Mouse (Mus musculus) embryonic facial prominence, embryonic 11.5 days (tissue): ENCODE data around the gene Olfr353. TPM values are rescaled to one million over a fixed set of nuclear protein-coding genes. Genes with fewer than 3 reads are reported as not detected.

ENCODE experiments used
- ATAC-seq: fragments of 200-750 bp; cut with Nextera tagmentation; replicated peaks from 2 replicates; pipeline ENCODE4 v1.8.0; 2017; ENCODE audit warnings: low read depth; ENCODE audit not compliant: insufficient number of reproducible peaks, low FRiP score, low TSS enrichment
- DNase-seq: peaks from one replicate; pipeline ENCODE4 v3.0.0-alpha.2; 2015; ENCODE audit warnings: low spot score
- H3K27ac ChIP-seq: fragments of 300-500 bp; sonication (generic); replicated peaks from 2 replicates; pipeline ENCODE4 v1.5.1; 2014; ENCODE audit warnings: mild to moderate bottlenecking, low read depth, low read length, control low read depth
- H3K27me3 ChIP-seq: fragments of 300-500 bp; sonication (generic); 2 replicates; pipeline ENCODE4 v1.6.1; 2014; ENCODE audit warnings: mild to moderate bottlenecking, low read length, moderate library complexity, mixed read lengths; ENCODE audit not compliant: control insufficient read depth, insufficient read depth
- H3K36me3 ChIP-seq: fragments of 300-500 bp; sonication (generic); replicated peaks from 2 replicates; pipeline ENCODE4 v1.6.1; 2014; ENCODE audit warnings: low read depth, mild to moderate bottlenecking, low read length, moderate library complexity, mixed read lengths; ENCODE audit not compliant: control insufficient read depth, insufficient read depth
- H3K4me1 ChIP-seq: fragments of 300-500 bp; sonication (generic); 2 replicates; pipeline ENCODE4 v1.6.1; 2014; ENCODE audit warnings: low read length, mixed read lengths; ENCODE audit not compliant: control insufficient read depth, insufficient read depth
- H3K4me2 ChIP-seq: fragments of 300-500 bp; sonication (generic); 2 replicates; pipeline ENCODE4 v1.6.1; 2014; ENCODE audit warnings: low read depth, mild to moderate bottlenecking, control low read depth, low read length, moderate library complexity
- H3K4me3 ChIP-seq: fragments of 300-500 bp; sonication (generic); 2 replicates; pipeline ENCODE4 v1.5.1; 2014; ENCODE audit warnings: low read depth, low read length, control low read depth
- H3K9ac ChIP-seq: fragments of 300-500 bp; sonication (generic); replicated peaks from 2 replicates; pipeline ENCODE4 v1.6.1; 2014; ENCODE audit warnings: mild to moderate bottlenecking, control low read depth, low read length
- H3K9me3 ChIP-seq: fragments of 300-500 bp; sonication (generic); replicated peaks from 2 replicates; pipeline ENCODE4 v1.6.1; 2016; ENCODE audit warnings: mild to moderate bottlenecking, low read length, inconsistent platforms, mixed read lengths; ENCODE audit not compliant: control insufficient read depth
- WGBS: fragments of 180-500 bp; shearing (Covaris S2); extraction: QIAGEN DNeasy Blood & Tissue Kit; methylation state at CpG from one replicate; pipeline ENCODE4 v1.1.7; 2014; 5-methylcytosine and 5-hydroxymethylcytosine counted together
- polyA plus RNA-seq: library from polyadenylated mRNA; unstranded; fragments of >200 nt; fragmentation: Nextera tagmentation; extraction: Ambion mirVana; gene quantifications from 2 replicates; pipeline ENCODE4 v1.2.1, GENCODE M21; 2014

The Olfr353 gene
- polyA plus RNA-seq: not detected in 2 replicates

GRCm38 (mm10) chr2:36892836-36893235 lies at the start of gene Olfr353:
Olfr353 (minus strand) TSS chr2:36892936.
- ATAC-seq (no peak), DNase-seq (no peak)
- Histone ChIP-seq H3K4me1 (no peaks in the 10 kb centered on the region), H3K4me2 (no peak within 1 kb of the TSS), H3K4me3 (no peak within 1 kb of the TSS), H3K36me3 (no peaks in the 10 kb centered on the region), H3K9ac (no peak within 1 kb of the TSS), H3K27me3 (no peaks in the 10 kb centered on the region), H3K9me3 (no peaks in the 10 kb centered on the region), H3K27ac (no peak within 1 kb of the TSS)

- Histone ChIP-seq H3K27ac (no peak within 1 kb of the TSS), H3K36me3 (no peaks in the 10 kb centered on the region), H3K4me3 (no peak within 1 kb of the TSS), H3K4me1 (no peaks in the 10 kb centered on the region), H3K4me2 (no peak within 1 kb of the TSS), H3K9me3 (no peaks in the 10 kb centered on the region), H3K9ac (no peak within 1 kb of the TSS), H3K27me3 (no peaks in the 10 kb centered on the region)
- ATAC-seq: no peak
- DNase-seq: no peak
- 84% methylated on average over 2 of the region's 2 CpGs for WGBS
Measured at GRCm38 (mm10) chr2:36936821-36937220, 44.1 kb upstream of the Olfr353 start, which contains the start of gene Olfr356. Olfr356 (plus strand) TSS chr2:36937121.

- H3K4me3 ChIP-seq: no peak within 1 kb of the TSS
- ATAC-seq (no peak), DNase-seq (no peak)
- no peaks in the 10 kb centered on the region for H3K27me3 ChIP-seq
- H3K27ac ChIP-seq: no peak within 1 kb of the TSS
- H3K9ac ChIP-seq: no peak within 1 kb of the TSS
- no peak within 1 kb of the TSS for H3K4me2 ChIP-seq
- H3K36me3 ChIP-seq: no peaks in the 10 kb centered on the region
- H3K9me3 ChIP-seq: no peaks in the 10 kb centered on the region
- no peaks in the 10 kb centered on the region for H3K4me1 ChIP-seq
Measured at GRCm38 (mm10) chr2:36928797-36929196, 36.1 kb upstream of the Olfr353 start, which contains the start of gene Olfr355. Olfr355 (minus strand) TSS chr2:36928897.

- Histone ChIP-seq H3K4me3 (no peak within 1 kb of the TSS), H3K36me3 (no peaks in the 10 kb centered on the region), H3K9me3 (no peaks in the 10 kb centered on the region), H3K9ac (no peak within 1 kb of the TSS), H3K4me2 (no peak within 1 kb of the TSS), H3K27me3 (no peaks in the 10 kb centered on the region), H3K27ac (no peak within 1 kb of the TSS), H3K4me1 (no peaks in the 10 kb centered on the region)
- ATAC-seq (no peak), DNase-seq (no peak)
Measured at GRCm38 (mm10) chr2:36905380-36905779, 12.6 kb upstream of the Olfr353 start, which contains the start of gene Olfr354. Olfr354 (plus strand) TSS chr2:36905680.

- no peak for DNase-seq
- H3K27me3 ChIP-seq: no peaks in the 10 kb centered on the region
- no peak for ATAC-seq
- H3K9ac ChIP-seq: no peak overlapping the region
- H3K36me3 ChIP-seq: no peaks in the 10 kb centered on the region
- no peaks in the 10 kb centered on the region for H3K4me1 ChIP-seq
- H3K4me2 ChIP-seq: no peak overlapping the region
- no peak overlapping the region for H3K4me3 ChIP-seq
- no peak overlapping the region for H3K27ac ChIP-seq
- H3K9me3 ChIP-seq: no peaks in the 10 kb centered on the region
Measured at GRCm38 (mm10) chr2:36897114-36897513, 4.4 kb upstream of the Olfr353 start.

GRCm38 (mm10) chr2:36868160-36868559 lies 24.6 kb downstream of the Olfr353 start, which contains the start of gene Olfr352:
Olfr352 (plus strand) TSS chr2:36868460.
- Histone ChIP-seq H3K27me3 (no peaks in the 10 kb centered on the region), H3K9ac (no peak within 1 kb of the TSS), H3K4me2 (no peak within 1 kb of the TSS), H3K27ac (no peak within 1 kb of the TSS), H3K4me1 (no peaks in the 10 kb centered on the region), H3K36me3 (no peaks in the 10 kb centered on the region), H3K9me3 (peaks cover 4% of the 10 kb centered on the region; the same call in 1 of the 2 replicates), H3K4me3 (no peak within 1 kb of the TSS)
- ATAC-seq (no peak), DNase-seq (no peak)
- WGBS: 82% methylated on average over 1 of the region's 1 CpGs

GRCm38 (mm10) chr2:36862560-36862959 lies 30.2 kb downstream of the Olfr353 start, which contains the start of gene Olfr351:
Olfr351 (minus strand) TSS chr2:36862660.
- Histone ChIP-seq H3K4me3 (no peak within 1 kb of the TSS), H3K4me1 (no peaks in the 10 kb centered on the region), H3K36me3 (no peaks in the 10 kb centered on the region), H3K9ac (no peak within 1 kb of the TSS), H3K9me3 (peaks cover 4% of the 10 kb centered on the region; the same call in 1 of the 2 replicates), H3K27me3 (no peaks in the 10 kb centered on the region), H3K27ac (no peak within 1 kb of the TSS), H3K4me2 (no peak within 1 kb of the TSS)
- ATAC-seq: no peak
- 90% methylated on average over 1 of the region's 1 CpGs for WGBS
- no peak for DNase-seq

- H3K9me3 ChIP-seq: no peaks in the 10 kb centered on the region; the same call in 1 of the 2 replicates
Measured at GRCm38 (mm10) chr2:36846010-36846409, 46.7 kb downstream of the Olfr353 start, which contains the start of gene Olfr350. Olfr350 (plus strand) TSS chr2:36846310.

More at GRCm38 (mm10) chr2:36846010-36846409, 46.7 kb downstream of the Olfr353 start, which contains the start of gene Olfr350:
- WGBS: 79% methylated on average over 1 of the region's 1 CpGs
- Histone ChIP-seq H3K27me3 (no peaks in the 10 kb centered on the region), H3K4me1 (no peaks in the 10 kb centered on the region), H3K27ac (no peak within 1 kb of the TSS), H3K4me2 (no peak within 1 kb of the TSS), H3K9ac (no peak within 1 kb of the TSS), H3K36me3 (no peaks in the 10 kb centered on the region), H3K4me3 (no peak within 1 kb of the TSS)
- no peak for ATAC-seq
- DNase-seq: no peak
